Mouse (Mus musculus) hindbrain, embryonic 11.5 days (tissue): ENCODE measurements around the gene Kirrel. TPM values are rescaled to one million over a fixed set of nuclear protein-coding genes. Genes with fewer than 3 reads are reported as not detected.

ENCODE experiments used
- ATAC-seq: fragments of 200-750 bp; cut with Nextera tagmentation; 2 replicates; pipeline ENCODE4 v1.8.0; 2017; ENCODE audit warnings: mild to moderate bottlenecking, moderate TSS enrichment, moderate library complexity; ENCODE audit not compliant: low FRiP score
- DNase-seq: peaks from one replicate; pipeline ENCODE4 v3.0.0-alpha.2; 2015; ENCODE audit warnings: low spot score
- H3K27ac ChIP-seq: fragments of 300-500 bp; sonication (generic); 2 replicates; pipeline ENCODE4 v1.5.1; 2014; ENCODE audit warnings: mild to moderate bottlenecking, low read depth, low read length
- H3K27me3 ChIP-seq: fragments of 300-500 bp; sonication (generic); 2 replicates; pipeline ENCODE4 v1.6.1; 2014; ENCODE audit warnings: mild to moderate bottlenecking, low read length, moderate library complexity, mixed read lengths; ENCODE audit not compliant: control insufficient read depth, insufficient read depth
- H3K36me3 ChIP-seq: fragments of 300-500 bp; sonication (generic); 2 replicates; pipeline ENCODE4 v1.6.1; 2014; ENCODE audit warnings: mild to moderate bottlenecking, low read length, moderate library complexity, mixed read lengths; ENCODE audit not compliant: control insufficient read depth, insufficient read depth
- H3K4me1 ChIP-seq: fragments of 300-500 bp; sonication (generic); replicated peaks from 2 replicates; pipeline ENCODE4 v1.6.1; 2014; ENCODE audit warnings: low read length, mixed read lengths; ENCODE audit not compliant: control insufficient read depth, insufficient read depth
- H3K4me2 ChIP-seq: fragments of 300-500 bp; sonication (generic); replicated peaks from 2 replicates; pipeline ENCODE4 v1.6.1; 2014; ENCODE audit warnings: mild to moderate bottlenecking, low read depth, low read length
- H3K4me3 ChIP-seq: fragments of 300-500 bp; sonication (generic); 2 replicates; pipeline ENCODE4 v1.5.1; 2014; ENCODE audit warnings: low read depth, low read length
- H3K9ac ChIP-seq: fragments of 300-500 bp; sonication (generic); 2 replicates; pipeline ENCODE4 v1.6.1; 2014; ENCODE audit warnings: low read depth, low read length
- H3K9me3 ChIP-seq: fragments of 300-500 bp; sonication (generic); 2 replicates; pipeline ENCODE4 v1.6.1; 2016; ENCODE audit warnings: low read length; ENCODE audit not compliant: control insufficient read depth
- WGBS: fragments of 180-500 bp; shearing (Covaris S2); extraction: QIAGEN DNeasy Blood & Tissue Kit; methylation state at CpG from one replicate; pipeline ENCODE4 v1.1.7; 2014; 5-methylcytosine and 5-hydroxymethylcytosine counted together
- polyA plus RNA-seq: library from polyadenylated mRNA; unstranded; fragments of >200 nt; fragmentation: Nextera tagmentation; extraction: Ambion mirVana; gene quantifications from 2 replicates; pipeline ENCODE4 v1.2.1, GENCODE M21; 2014

The Kirrel gene
- polyA plus RNA-seq, 1 experiment from 2014 or later = 11.5 TPM

DNA sequence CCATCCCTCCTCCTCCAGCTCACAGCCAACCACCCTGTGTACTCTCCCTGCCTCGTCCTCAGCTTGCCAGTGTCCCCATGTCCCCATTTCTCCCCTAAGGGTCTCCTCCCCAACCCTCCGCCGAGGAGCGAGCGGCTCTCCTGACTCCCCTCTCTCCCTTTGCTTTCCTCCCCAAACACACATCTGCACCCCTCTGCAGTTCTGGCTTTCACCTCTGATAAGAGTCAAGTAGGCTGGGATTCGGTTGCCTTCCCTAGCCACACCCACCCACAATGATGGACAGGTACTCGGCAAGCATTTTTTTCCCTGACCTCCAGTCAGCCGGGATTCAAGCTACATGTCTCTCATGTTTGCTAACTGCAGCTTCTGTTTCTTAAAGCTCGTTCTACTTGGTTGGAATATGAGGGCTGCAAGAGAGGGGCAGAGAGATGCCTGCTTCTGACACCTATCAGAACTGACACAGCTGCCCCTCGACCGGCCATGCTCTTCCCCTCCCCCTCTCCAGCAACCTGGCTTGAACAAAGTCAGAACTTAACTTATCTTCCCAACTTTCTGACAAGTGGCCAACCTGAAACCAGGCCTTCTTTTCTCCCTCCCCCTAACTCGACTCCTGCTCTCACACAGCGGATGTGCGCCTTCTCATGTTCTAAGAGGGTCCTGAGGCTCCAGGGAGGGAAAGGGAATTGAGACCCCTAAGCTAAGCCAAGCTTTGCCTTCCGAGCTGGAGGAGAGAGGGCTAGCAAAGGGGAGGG is 2.0 kb downstream of the Kirrel start:
- 2% methylated on average over 15 of the region's 15 CpGs for WGBS
- H3K9ac ChIP-seq = peak overlapping the region; percentile 89

DNA sequence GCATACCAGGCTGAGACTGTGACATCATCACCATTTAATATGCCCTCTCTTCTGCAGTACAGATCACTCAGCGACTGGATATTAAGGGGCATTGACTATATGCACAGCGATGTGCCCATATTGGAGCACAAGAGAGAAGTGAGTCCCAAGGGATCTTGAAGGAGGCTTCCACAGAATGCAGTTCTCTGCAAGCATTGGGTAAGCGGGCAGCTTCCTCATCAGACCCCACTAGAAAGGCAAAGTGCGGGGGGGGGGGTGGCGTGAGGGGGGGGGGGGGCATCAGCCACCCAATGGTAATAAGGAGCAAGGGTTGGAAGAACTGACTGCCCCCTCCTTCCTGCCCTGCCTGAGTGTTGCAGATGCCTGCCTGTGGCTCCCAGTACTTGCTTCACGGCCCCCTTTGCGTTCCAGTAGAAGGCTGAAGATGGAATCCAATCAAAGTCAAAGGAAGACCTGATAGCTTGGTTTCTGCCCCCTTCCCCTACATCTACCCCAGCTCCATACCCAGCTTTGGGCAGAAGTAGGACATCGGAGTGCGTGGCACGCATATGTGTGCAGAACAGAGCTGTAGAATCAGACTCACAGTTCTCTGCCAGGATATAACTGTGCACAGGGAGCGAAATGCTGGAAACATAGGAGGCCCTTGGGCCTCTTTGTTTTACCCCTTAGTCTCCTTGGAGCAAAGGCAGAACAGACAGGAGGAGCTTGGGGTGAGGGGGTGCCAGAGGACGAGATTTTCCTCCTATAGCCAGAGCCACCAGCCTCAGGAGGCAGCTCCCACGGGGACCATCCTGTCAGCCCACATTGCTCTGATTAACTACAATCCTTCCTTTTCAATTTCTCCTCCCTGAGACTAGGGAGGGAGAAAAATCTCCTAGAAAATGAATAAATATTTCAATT is 3.1 kb downstream of the Kirrel start:
- peak overlapping the region; percentile 76 for H3K4me2 ChIP-seq
- peak overlapping the region; percentile 75; the same call in 1 of the 2 replicates for H3K27ac ChIP-seq
- DNase-seq (peak; percentile 51), ATAC-seq (no peak)
- no peaks in the 10 kb centered on the region for H3K36me3 ChIP-seq
- no peaks in the 10 kb centered on the region for H3K27me3 ChIP-seq
- peaks cover 11% of the 10 kb centered on the region for H3K4me1 ChIP-seq
- H3K9me3 ChIP-seq = no peaks in the 10 kb centered on the region
- H3K4me3 ChIP-seq = peak overlapping the region; percentile 72
- peak overlapping the region; percentile 89 for H3K9ac ChIP-seq
- WGBS = 44% methylated on average over 11 of the region's 13 CpGs

More for the DNA sequence above, 2.0 kb downstream of the Kirrel start:
- Histone ChIP-seq H3K4me2 (peak overlapping the region; percentile 76), H3K9me3 (no peaks in the 10 kb centered on the region), H3K4me1 (peaks cover 11% of the 10 kb centered on the region), H3K4me3 (peak overlapping the region; percentile 72), H3K27me3 (no peaks in the 10 kb centered on the region), H3K27ac (peak overlapping the region; percentile 75), H3K36me3 (no peaks in the 10 kb centered on the region)
- peak; percentile 65 for DNase-seq
- ATAC-seq = no peak

DNA sequence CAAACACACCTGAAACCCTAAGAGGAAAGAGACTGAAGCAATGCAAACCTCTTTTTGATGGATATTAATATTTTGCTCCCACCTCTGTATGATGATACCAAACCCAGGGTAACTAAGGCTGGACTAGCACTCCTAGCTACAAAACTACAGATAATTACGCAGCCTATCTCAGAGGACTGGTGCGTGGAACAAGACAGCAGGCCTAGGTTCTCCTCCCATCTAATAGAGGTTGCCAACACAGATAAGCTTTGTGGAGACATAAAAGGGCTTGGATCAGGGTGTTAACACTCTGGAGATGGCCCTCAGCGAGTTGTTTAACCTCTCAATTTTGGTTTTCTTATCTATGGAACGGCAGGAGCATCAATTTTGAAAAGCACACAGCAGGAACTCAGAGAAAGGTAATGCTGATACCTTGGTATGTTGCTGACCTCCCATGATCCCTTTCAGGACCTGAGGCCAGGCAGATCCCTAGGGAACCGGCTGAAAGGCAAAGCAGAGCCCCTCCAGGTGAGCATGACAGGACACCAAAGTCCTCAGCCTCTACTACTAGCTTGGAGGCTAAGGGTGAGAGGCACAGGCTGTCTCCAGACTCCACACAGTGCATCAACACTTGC is 5.0 kb downstream of the Kirrel start:
- WGBS = 56% methylated on average over 5 of the region's 5 CpGs
- Histone ChIP-seq H3K4me2 (no peak overlapping the region), H3K27ac (no peak overlapping the region), H3K27me3 (no peaks in the 10 kb centered on the region), H3K4me3 (no peak overlapping the region), H3K36me3 (no peaks in the 10 kb centered on the region), H3K9me3 (no peaks in the 10 kb centered on the region), H3K9ac (no peak overlapping the region), H3K4me1 (peaks cover 13% of the 10 kb centered on the region)
- ATAC-seq (no peak), DNase-seq (no peak)

DNA sequence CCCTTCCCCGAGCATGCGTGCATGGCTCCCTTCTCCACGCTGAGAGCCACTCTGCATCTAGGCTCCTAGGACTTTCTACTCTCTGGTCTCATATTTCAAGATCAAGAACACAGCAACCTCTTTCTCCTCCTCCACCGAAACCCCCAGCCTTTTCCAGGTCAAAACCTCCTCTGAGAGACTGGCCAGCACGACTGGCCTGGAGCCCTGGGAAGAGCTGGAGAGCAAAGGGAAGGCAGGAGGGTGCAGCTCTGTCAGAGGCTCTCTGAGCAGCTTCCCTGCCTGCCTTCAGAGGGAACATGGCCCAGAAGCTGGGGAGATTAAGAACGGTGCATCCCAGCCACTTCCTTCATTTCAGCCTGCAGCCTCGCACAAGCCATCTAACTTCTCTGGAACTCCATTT is 5.8 kb downstream of the Kirrel start:
- Histone ChIP-seq H3K9ac (no peak overlapping the region), H3K27me3 (no peaks in the 10 kb centered on the region), H3K4me2 (no peak overlapping the region), H3K36me3 (no peaks in the 10 kb centered on the region), H3K27ac (no peak overlapping the region), H3K4me3 (no peak overlapping the region), H3K4me1 (peaks cover 13% of the 10 kb centered on the region), H3K9me3 (no peaks in the 10 kb centered on the region)
- no peak for ATAC-seq
- no peak for DNase-seq
- WGBS = 65% methylated on average over 7 of the region's 7 CpGs

DNA sequence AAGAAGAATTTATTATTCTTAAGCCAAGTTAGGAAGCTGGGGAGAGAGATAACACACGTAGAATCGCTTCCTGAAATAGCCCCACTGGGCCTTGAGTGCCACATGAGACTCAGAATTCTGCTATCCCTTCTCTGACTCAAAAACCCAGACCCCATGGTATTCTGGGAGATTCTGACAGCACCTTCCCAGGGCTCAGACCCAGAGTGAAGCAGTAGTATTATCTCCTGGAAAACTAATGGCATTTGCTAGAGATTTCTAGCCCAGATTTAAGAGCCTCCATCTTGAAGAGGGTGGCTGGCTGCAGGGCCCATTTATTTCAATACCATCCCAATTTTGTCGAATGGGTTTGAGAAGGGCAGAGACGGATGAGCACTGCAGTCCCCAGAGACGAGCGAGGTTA is 6.9 kb downstream of the Kirrel start:
- H3K4me1 ChIP-seq = peaks cover 13% of the 10 kb centered on the region
- no peak overlapping the region for H3K27ac ChIP-seq
- ATAC-seq = no peak
- H3K4me2 ChIP-seq = no peak overlapping the region
- H3K27me3 ChIP-seq = no peaks in the 10 kb centered on the region
- DNase-seq = no peak
- no peaks in the 10 kb centered on the region for H3K9me3 ChIP-seq
- H3K36me3 ChIP-seq = no peaks in the 10 kb centered on the region
- H3K4me3 ChIP-seq = no peak overlapping the region
- H3K9ac ChIP-seq = no peak overlapping the region
- 77% methylated on average over 6 of the region's 6 CpGs for WGBS

DNA sequence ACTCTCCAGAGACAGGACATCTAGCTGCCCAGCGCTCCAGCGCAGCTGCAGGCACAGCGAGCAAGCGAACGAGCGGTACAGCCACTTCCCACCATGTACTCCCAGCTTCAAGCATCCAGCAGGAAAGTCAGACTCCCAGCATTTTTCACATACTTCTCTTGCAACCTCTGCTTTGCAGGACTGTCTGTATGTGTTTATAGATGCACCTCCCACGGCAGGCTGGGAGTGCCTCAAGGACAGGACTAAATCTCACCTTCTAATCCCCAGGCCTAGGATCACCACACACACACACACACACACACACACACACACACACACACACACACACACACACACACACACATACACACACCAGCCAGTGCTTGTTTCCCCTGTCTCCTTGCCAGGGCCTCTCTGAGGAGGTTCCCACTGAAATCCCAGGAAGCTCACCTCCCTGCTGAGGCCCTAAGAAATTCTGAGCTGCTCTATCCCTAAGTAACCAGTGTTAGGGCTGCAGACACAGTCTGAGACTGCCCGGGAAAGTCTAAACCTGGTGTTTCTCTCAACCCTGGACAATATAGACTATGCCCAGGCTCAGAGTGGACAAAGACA is 9.2 kb downstream of the Kirrel start:
- H3K27ac ChIP-seq = peak overlapping the region; percentile 34; the same call in 1 of the 2 replicates

DNA sequence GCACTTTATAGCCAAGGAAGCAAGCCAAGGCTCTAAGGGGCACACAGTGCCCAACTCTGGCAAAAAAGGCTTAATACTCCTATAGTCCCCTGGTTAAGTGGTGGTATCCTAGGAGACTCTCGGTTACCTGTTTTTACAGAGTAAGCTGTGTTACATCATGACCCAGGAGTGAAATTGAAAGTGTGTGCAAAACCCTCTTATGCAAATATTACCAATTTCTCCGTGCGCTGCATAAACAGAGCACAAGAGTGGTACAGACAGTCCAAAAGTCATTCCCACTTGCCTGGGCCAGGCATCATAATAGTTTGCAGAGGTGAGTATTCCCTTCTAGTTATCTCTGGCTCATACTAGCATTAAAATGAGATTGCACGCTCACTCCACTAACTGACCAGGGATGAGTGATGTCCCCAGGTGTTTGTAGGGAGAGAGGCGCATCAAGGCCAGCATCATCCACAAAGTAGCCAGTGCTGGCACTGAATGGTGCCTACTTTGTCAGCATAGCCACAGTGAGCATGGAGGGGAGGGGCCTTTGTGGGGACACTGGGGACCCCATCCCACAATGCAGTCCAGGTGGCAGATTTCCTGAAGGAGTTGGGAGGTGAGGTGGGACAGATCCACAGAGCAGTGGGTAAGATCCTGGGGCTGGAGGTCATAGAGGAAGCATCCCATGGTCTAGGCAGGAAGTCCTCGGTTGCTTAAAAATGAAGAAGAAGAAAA is 10.3 kb downstream of the Kirrel start:
- DNase-seq (no peak), ATAC-seq (no peak)
- no peak overlapping the region for H3K27ac ChIP-seq
- no peaks in the 10 kb centered on the region for H3K9me3 ChIP-seq
- no peaks in the 10 kb centered on the region for H3K36me3 ChIP-seq
- no peak overlapping the region for H3K9ac ChIP-seq
- WGBS = 92% methylated on average over 6 of the region's 6 CpGs
- H3K4me2 ChIP-seq = no peak overlapping the region
- no peak overlapping the region for H3K4me3 ChIP-seq
- H3K4me1 ChIP-seq = peaks cover 12% of the 10 kb centered on the region
- no peaks in the 10 kb centered on the region for H3K27me3 ChIP-seq

More for the DNA sequence above, 9.2 kb downstream of the Kirrel start:
- Histone ChIP-seq H3K4me2 (no peak overlapping the region), H3K4me1 (peaks cover 12% of the 10 kb centered on the region), H3K27me3 (no peaks in the 10 kb centered on the region), H3K9ac (no peak overlapping the region), H3K36me3 (no peaks in the 10 kb centered on the region), H3K9me3 (no peaks in the 10 kb centered on the region), H3K4me3 (no peak overlapping the region)
- ATAC-seq = no peak
- DNase-seq = no peak
- 52% methylated on average over 8 of the region's 8 CpGs for WGBS

DNA sequence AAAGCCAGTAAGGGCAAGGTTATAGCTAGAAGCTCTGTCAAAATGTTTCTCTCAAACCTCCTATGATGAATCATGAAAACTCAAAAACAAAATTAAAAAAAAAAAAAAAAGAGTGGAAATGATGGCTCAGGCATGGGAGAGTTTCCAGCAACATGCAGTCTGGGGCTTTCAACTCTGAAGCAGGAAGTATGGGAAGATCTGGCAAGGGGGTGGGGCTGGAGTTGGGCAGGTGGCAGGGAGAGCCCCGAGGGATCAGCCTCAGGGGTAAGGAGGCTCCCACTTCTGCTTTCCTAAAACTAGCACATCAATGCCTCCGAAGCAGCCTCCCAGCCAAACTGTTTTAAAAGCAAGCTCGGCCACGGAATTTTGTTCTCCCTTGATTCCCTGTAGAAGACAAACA is 11.4 kb downstream of the Kirrel start:
- DNase-seq = no peak
- H3K27me3 ChIP-seq = no peaks in the 10 kb centered on the region

More for the DNA sequence above, 11.4 kb downstream of the Kirrel start:
- WGBS = 61% methylated on average over 4 of the region's 4 CpGs
- ATAC-seq = no peak
- Histone ChIP-seq H3K36me3 (no peaks in the 10 kb centered on the region), H3K9ac (no peak overlapping the region), H3K4me3 (no peak overlapping the region), H3K27ac (no peak overlapping the region), H3K4me2 (no peak overlapping the region), H3K9me3 (no peaks in the 10 kb centered on the region), H3K4me1 (peaks cover 11% of the 10 kb centered on the region)
